Mouse (Mus musculus) regulatory T cell (primary cell): ENCODE measurements around the gene Rbp7.
"Not testable (repeated sequence)": the region's sequence is repeated elsewhere in the genome, so short reads cannot be mapped to it uniquely, and the experiment has no call there.

Experiments
- in situ Hi-C: fragments of 300-600 bp; cut with MboI, MseI; formaldehyde crosslinking; loops from one replicate; pipeline ENCODE4 v1.15.1; 2025; ENCODE audit warnings: high pct_unique_total_duplicates

Rbp7 gene

GRCm38 (mm10) chr4:149457163-149457562 lies 2.4 kb upstream of the Rbp7 start:
- in situ Hi-C loops, result not testable (repeated sequence)

- in situ Hi-C loops, result no loop called here
These were observed 515 bp downstream of the Rbp7 start for GRCm38 (mm10) chr4:149454263-149454662.

- in situ Hi-C loops, result no loop called here
These were observed 1.1 kb downstream of the Rbp7 start for GRCm38 (mm10) chr4:149453656-149454055.

DNA sequence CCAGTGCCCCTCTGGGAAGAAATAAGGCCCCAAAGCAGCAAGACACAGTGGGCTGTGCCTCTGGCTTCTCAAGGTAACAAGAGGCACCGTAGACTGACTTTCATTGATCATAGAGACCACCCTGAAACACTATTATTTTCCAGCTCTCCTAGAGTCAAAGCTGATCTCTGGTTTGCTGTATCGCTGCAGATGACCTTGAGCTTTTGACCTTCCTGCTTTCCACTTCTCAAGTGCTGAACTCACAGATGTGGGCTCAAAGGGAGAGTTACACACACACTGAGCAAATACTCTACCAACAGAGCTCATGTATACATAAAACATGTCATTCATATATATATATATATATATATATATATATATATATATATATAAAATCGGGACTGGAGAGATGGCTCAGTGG lies 4.1 kb downstream of the Rbp7 start:
- in situ Hi-C loops, result no loop called here

DNA sequence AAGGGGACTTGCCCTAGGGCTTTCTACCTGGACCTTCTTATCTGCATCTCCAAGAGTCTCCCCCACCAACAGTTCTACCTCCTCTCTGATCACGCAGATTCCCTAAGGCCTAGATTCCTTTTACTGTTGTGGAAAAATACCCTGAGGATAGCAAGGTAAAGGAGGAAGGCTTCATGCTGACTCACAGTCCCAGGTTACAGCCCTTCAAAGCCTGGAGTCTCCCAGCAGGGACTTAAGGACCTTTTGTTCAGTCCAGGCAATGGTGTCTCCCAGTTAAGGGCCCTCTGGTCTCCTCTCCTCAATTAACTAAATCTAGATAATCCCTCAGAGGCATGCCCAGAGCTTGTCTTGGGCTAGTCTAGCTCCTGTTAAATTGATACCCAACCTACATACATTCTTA lies 8.5 kb downstream of the Rbp7 start:
- in situ Hi-C loops, result no loop called here

- in situ Hi-C loops, result no loop called here
These were observed 8.9 kb downstream of the Rbp7 start for GRCm38 (mm10) chr4:149445868-149446267.

GRCm38 (mm10) chr4:149444964-149445701 lies 9.6 kb downstream of the Rbp7 start:
- in situ Hi-C loops, result no loop called here

GRCm38 (mm10) chr4:149444465-149444864 lies 10.3 kb downstream of the Rbp7 start:
- in situ Hi-C loops, result no loop called here

- in situ Hi-C loops, result no loop called here
These were observed 12.3 kb downstream of the Rbp7 start for GRCm38 (mm10) chr4:149442436-149442835.

DNA sequence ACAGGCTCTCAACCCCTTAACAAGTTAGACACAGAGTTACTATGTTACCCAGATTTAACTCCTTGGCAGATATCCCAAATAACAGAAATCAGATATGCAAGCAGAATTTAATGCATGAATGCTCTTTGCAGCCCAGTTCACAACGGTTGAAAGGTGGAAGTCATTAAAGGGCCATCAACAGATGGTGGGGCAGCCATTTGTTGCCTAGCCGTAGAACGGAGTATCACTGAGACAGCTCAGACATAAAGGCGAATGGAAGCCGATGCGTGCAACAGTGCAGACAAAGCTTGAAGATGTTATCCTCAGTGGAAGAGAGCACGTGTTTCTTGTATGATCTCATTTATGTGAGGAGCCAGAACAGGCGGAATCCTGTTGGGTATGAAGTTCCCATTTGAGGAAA lies 14.2 kb downstream of the Rbp7 start:
- in situ Hi-C loops, result no loop called here

DNA sequence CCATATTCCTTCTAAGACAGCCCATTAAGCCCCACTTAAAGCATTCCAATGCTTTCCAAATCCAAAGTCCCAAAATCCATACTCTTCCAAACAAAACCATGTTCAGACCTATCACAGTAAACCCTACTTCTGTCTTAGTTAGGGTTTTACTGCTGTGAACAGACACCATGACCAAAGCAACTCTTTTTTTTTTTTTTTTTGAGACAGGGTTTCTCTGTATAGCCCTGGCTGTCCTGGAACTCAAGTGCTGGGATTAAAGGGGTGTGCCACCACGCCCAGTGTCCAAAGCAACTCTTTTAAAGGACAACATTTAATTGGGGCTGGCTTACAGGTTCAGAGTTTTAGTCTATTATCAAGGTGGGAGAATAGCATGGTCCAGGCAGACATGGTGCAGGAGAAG lies 22.9 kb downstream of the Rbp7 start:
- in situ Hi-C loops, result not testable (repeated sequence)

GRCm38 (mm10) chr4:149429592-149429991 lies 25.2 kb downstream of the Rbp7 start:
- in situ Hi-C loops, result no loop called here

DNA sequence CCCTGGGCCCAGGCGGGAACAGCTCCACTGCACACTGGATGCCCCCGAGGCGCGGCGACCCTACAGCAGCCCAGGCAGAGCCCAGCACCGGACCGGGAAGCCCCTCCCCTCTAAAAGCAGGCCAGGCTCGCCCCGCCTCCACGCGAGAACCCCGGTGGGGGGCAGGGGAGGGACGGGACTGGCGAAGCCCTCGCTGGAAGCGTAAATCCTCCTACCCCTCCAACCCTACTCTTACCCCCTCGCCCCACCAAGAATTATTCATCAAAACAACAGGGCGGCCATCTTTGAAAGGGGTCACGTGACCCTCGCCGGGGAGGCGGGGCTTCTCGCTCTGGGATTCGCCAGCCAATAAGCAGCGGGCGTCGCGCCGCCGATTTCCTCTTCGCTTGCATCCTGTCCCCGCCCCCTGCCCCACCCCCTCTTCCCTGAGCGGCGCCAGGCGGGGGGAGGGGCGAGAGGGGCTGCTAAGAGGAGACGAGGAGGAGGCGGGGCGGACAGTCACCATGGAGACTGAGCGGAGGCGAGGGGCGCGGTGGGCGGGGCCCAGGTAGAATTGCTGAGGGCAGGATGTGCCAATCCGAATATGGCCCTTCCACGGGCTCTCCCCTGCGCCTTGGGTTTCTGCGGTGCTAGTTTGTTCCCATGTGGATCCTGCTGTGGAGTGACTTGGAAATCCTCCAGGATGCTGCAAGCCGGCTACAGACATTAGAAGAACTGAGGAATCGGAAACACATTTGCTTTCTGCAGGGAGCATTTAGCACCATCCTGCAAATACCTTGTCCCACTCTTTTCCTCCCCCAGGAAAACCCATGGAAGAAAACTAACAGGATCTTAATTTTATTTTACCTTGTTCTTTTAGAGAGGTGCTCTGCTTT lies 28.2 kb downstream of the Rbp7 start, which contains the start of gene Ube4b:
TSS of gene Ube4b (minus strand) at position 425 of the 875 bp plus-strand sequence.
- in situ Hi-C loops, result no loop called here

GRCm38 (mm10) chr4:149425801-149426292 lies 28.9 kb downstream of the Rbp7 start:
- in situ Hi-C loops, result no loop called here

GRCm38 (mm10) chr4:149424755-149425154 lies 30.0 kb downstream of the Rbp7 start:
- in situ Hi-C loops, result no loop called here

- in situ Hi-C loops, result no loop called here
These were observed 36.9 kb downstream of the Rbp7 start for GRCm38 (mm10) chr4:149417854-149418365.

- in situ Hi-C loops, result no loop called here
These were observed 37.8 kb downstream of the Rbp7 start for GRCm38 (mm10) chr4:149416986-149417385.

DNA sequence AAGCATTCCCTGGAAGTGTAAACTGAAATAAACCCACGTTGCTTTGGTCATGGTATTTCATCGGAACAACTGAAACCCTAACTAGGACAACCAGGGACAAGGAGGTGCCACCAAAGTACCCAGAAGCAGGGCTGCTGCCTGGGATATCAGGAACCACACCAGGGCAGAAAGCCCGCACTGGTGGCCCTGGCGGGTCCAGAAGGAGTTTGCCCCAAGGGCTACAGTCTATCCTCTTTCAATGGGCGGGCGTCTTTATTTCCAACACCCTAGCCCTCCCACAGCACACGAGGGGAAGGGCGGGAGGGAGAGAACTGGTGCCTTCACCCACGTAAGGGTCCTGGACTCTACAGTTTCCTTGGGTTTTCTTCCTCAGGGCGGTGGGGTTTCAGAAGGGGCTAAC lies 38.4 kb downstream of the Rbp7 start:
- in situ Hi-C loops, result no loop called here

GRCm38 (mm10) chr4:149415651-149416169 lies 39.1 kb downstream of the Rbp7 start:
- in situ Hi-C loops, result no loop called here

DNA sequence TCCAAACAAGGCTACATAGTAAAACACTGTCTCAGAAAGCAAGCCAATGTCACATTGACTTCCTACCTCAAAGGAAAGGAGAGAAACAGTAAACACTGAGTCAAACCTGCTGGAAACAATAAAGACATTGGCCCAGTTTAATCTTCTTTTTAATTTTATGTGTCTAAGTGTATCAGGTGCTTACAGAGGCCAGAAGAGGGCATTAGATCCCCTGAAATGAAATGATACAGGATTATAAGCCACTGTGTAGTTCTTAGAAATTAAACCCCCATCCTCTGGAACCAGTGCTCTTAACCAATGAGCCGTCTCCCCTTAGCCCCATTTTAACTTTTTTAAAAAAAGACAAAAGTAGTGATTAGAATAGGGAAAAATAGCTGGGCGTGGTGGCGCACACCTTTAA lies 40.5 kb downstream of the Rbp7 start:
- in situ Hi-C loops, result no loop called here

DNA sequence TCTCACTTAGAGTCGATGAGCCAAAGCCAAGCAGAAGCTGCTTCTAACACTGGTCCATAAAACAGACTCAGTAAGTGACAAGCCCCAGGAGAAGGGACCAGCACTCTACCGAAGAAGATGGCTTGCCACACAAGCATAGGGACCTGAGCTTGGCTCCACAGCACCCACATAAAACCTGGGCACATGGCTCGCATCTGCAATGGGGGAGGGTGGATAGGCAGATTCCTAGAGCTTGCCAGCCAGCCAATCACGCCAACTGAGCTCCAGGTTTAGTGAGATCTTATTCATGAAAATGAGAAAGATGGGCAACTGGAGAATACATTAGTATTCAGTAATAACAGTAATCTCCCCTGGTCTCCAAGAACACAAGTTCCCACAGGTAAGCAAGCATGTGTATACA lies 45.0 kb downstream of the Rbp7 start:
- in situ Hi-C loops, result no loop called here

DNA sequence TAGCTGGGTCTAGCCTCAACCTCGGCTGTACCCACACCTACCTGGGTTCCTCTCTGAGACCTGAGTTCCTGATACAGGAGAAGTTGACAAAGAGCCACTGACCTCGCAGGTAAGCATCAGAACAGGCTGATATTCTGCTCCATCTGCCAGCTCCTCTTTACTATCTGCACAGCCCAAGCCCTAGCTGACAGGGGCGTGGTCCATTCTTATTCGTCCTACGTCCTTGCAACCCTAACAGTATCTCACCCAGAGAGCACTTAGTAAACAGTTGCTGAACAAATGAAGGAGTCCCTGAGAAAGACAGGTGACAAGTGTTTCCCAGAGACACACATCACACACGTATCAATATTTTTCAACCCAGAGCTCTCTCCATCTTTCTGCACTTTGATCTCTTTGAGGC lies 46.4 kb downstream of the Rbp7 start:
- in situ Hi-C loops, result no loop called here
